Mouse (Mus musculus) thymus, adult 2 months (tissue): ENCODE results near the gene Nqo2. TPM values are rescaled to one million over a fixed set of nuclear protein-coding genes. Genes with fewer than 3 reads are reported as not detected.

ENCODE experiments used
- DNase-seq: peaks from one replicate; pipeline ENCODE4 v3.0.0; 2021
- H3K27ac ChIP-seq: fragments of 200-500 bp; 2 replicates; pipeline ENCODE4 v1.5.1; 2012; ENCODE audit warnings: low read length, control low read depth; ENCODE audit not compliant: control insufficient read depth, insufficient read depth
- H3K27me3 ChIP-seq: fragments of 200-500 bp; 2 replicates; pipeline ENCODE4 v1.6.1; 2012; ENCODE audit warnings: mild to moderate bottlenecking, low read length, moderate library complexity, mixed read lengths; ENCODE audit not compliant: control insufficient read depth, insufficient read depth
- H3K36me3 ChIP-seq: fragments of 200-500 bp; 2 replicates; pipeline ENCODE4 v1.6.1; 2012; ENCODE audit warnings: mild to moderate bottlenecking, low read length, moderate library complexity; ENCODE audit not compliant: control insufficient read depth, insufficient read depth
- H3K4me1 ChIP-seq: fragments of 200-500 bp; replicated peaks from 2 replicates; pipeline ENCODE4 v1.6.1; 2012; ENCODE audit warnings: low read length; ENCODE audit not compliant: control insufficient read depth, insufficient read depth
- H3K4me3 ChIP-seq: fragments of 200-500 bp; 2 replicates; pipeline ENCODE4 v1.5.1; 2012; ENCODE audit warnings: mild to moderate bottlenecking, low read length, control low read depth, moderate library complexity; ENCODE audit not compliant: control insufficient read depth, insufficient read depth
- CTCF ChIP-seq: fragments of 200-500 bp; IDR thresholded peaks from 2 replicates; pipeline ENCODE4 v1.5.1; 2012; ENCODE audit warnings: mild to moderate bottlenecking, control low read depth, low read length, moderate library complexity, borderline replicate concordance; ENCODE audit not compliant: control insufficient read depth, poor library complexity, insufficient read depth; ENCODE audit errors: extremely low read depth
- POLR2A ChIP-seq: fragments of 200-500 bp; IDR thresholded peaks from 2 replicates; pipeline ENCODE4 v1.6.1; 2012; ENCODE audit warnings: mild to moderate bottlenecking, low read length, control low read depth, moderate library complexity; ENCODE audit not compliant: control insufficient read depth, poor library complexity, insufficient read depth; ENCODE audit errors: extremely low read depth
- WGBS: fragments of 180-500 bp; shearing (Covaris S2); methylation state at CpG from one replicate; pipeline ENCODE4 v1.1.7; 2018; 5-methylcytosine and 5-hydroxymethylcytosine counted together
- polyA plus RNA-seq: library from polyadenylated mRNA; depleted of rRNA; stranded (reverse); fragments of >200 nt; gene quantifications from 2 replicates; pipeline ENCODE4 v1.2.3, GENCODE M21; 2012

Gene Nqo2
- polyA plus RNA-seq, 1 experiment, result 3.5 TPM

DNA sequence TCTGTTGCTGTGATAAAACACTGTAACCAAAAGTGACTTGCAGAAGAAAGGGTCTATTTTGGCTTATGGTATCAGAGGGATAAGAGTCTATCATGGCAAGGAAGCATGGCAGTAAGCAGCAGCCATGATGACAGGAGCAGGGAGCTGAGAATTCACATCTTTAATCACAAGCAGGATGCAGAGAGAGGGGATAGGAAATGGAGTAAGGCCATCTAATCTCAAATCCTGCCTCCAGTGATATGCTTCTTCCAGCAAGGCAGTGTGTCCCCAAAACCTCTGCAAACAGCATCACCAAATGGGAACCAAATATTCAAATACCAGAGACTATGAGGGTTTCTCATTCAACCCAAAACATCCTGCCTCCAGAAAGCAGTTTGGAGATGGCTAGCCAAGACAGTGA is 2.1 kb downstream of the Nqo2 start:
- TF ChIP-seq CTCF (no peak), POLR2A (no peak)
- H3K27ac ChIP-seq, result no peak overlapping the region
- DNase-seq, result no peak
- no peaks in the 10 kb centered on the region for H3K36me3 ChIP-seq
- H3K4me3 ChIP-seq, result no peak overlapping the region
- peaks cover 2% of the 10 kb centered on the region; the same call in 1 of the 2 replicates for H3K4me1 ChIP-seq
- no peaks in the 10 kb centered on the region for H3K27me3 ChIP-seq

- DNase-seq, result no peak
- Histone ChIP-seq H3K27me3 (no peaks in the 10 kb centered on the region), H3K36me3 (no peaks in the 10 kb centered on the region), H3K27ac (no peak overlapping the region), H3K4me1 (no peaks in the 10 kb centered on the region), H3K4me3 (no peak overlapping the region)
- 96% methylated on average over 5 of the region's 5 CpGs for WGBS
- TF ChIP-seq CTCF, result no peak
These were observed 25.1 kb downstream of the Nqo2 start for GRCm38 (mm10) chr13:33989625-33990024.

GRCm38 (mm10) chr13:33995197-33995596 is 30.7 kb downstream of the Nqo2 start:
- H3K36me3 ChIP-seq, result no peaks in the 10 kb centered on the region
- H3K27me3 ChIP-seq, result no peaks in the 10 kb centered on the region
- DNase-seq, result peak; percentile 60
- no peak overlapping the region for H3K4me3 ChIP-seq
- H3K4me1 ChIP-seq, result no peaks in the 10 kb centered on the region
- no peak for TF ChIP-seq CTCF
- TF ChIP-seq POLR2A, result no peak
- 32% methylated on average over 1 of the region's 1 CpGs for WGBS
- no peak overlapping the region for H3K27ac ChIP-seq

- DNase-seq, result peak; percentile 96
- WGBS, result under 1% methylated on average over 92 of the region's 92 CpGs
- Histone ChIP-seq H3K4me1 (0 out of 2 replicates have a peak, but pooled peaks cover 3% of the 10 kb centered on the region), H3K27me3 (no peaks in the 10 kb centered on the region), H3K36me3 (no peaks in the 10 kb centered on the region), H3K4me3 (peak within 1 kb of the TSS; percentile 97), H3K27ac (peak within 1 kb of the TSS; percentile 35)
- TF ChIP-seq CTCF (peak; percentile 56; the same call in 1 of the 2 replicates), POLR2A (peak; percentile 62; the same call in 1 of the 2 replicates)
These were observed 37.8 kb downstream of the Nqo2 start, which contains the start of the genes Ripk1 and Serpinb6a for GRCm38 (mm10) chr13:34002058-34003006. Gene Ripk1 (plus strand): TSS chr13:34002363. Gene Serpinb6a (minus strand): TSS chr13:34002794.

GRCm38 (mm10) chr13:34003058-34003457 is 38.6 kb downstream of the Nqo2 start:
- Histone ChIP-seq H3K27ac (peak overlapping the region; percentile 35), H3K36me3 (no peaks in the 10 kb centered on the region), H3K4me3 (peak overlapping the region; percentile 97), H3K4me1 (0 out of 2 replicates have a peak, but pooled peaks cover 3% of the 10 kb centered on the region), H3K27me3 (no peaks in the 10 kb centered on the region)
- DNase-seq, result no peak
- no peak for TF ChIP-seq POLR2A
- no peak for TF ChIP-seq CTCF
- under 1% methylated on average over 5 of the region's 5 CpGs for WGBS

GRCm38 (mm10) chr13:34007234-34007633 is 42.7 kb downstream of the Nqo2 start:
- WGBS, result 85% methylated on average over 2 of the region's 2 CpGs
- Histone ChIP-seq H3K27me3 (no peaks in the 10 kb centered on the region), H3K4me3 (no peak overlapping the region), H3K27ac (no peak overlapping the region), H3K4me1 (0 out of 2 replicates have a peak, but pooled peaks cover 3% of the 10 kb centered on the region), H3K36me3 (peaks cover 10% of the 10 kb centered on the region; the same call in 1 of the 2 replicates)
- TF ChIP-seq POLR2A (no peak), CTCF (no peak)
- DNase-seq, result no peak
